Mouse (Mus musculus): Measurements from ENCODE around the gene Noc3l.

Gene Noc3l

GRCm38 (mm10) chr19:38818766-38819426, at the start of gene Noc3l:
Noc3l (minus strand) TSS chr19:38819237.
- DNase-seq (ENCODE audit: low spot score): peak; percentile 94

GRCm38 (mm10) chr19:38862523-38862922, 43.5 kb upstream of the Noc3l start:
- no peak for DNase-seq (ENCODE audit: low spot score)

GRCm38 (mm10) chr19:38858224-38858623, 39.2 kb upstream of the Noc3l start:
- no peak for DNase-seq (ENCODE audit: low spot score)

GRCm38 (mm10) chr19:38846373-38846772, 27.3 kb upstream of the Noc3l start:
- no peak for DNase-seq (ENCODE audit: low spot score)

GRCm38 (mm10) chr19:38844817-38845216, 25.8 kb upstream of the Noc3l start:
- DNase-seq (ENCODE audit: low spot score): no peak

GRCm38 (mm10) chr19:38837171-38837641, 18.2 kb upstream of the Noc3l start:
- DNase-seq (ENCODE audit: low spot score): peak; percentile 67

- peak; percentile 92 for DNase-seq (ENCODE audit: low spot score)
Measured at GRCm38 (mm10) chr19:38836438-38837170, 17.6 kb upstream of the Noc3l start, which contains the start of gene Tbc1d12. Tbc1d12 (plus strand) TSS chr19:38836579.

GRCm38 (mm10) chr19:38836084-38836437, 17.0 kb upstream of the Noc3l start:
- DNase-seq (ENCODE audit: low spot score): no peak

GRCm38 (mm10) chr19:38833224-38833623, 14.2 kb upstream of the Noc3l start:
- no peak for DNase-seq (ENCODE audit: low spot score)

GRCm38 (mm10) chr19:38820186-38820804, 1.3 kb upstream of the Noc3l start:
- DNase-seq (ENCODE audit: low spot score): no peak

GRCm38 (mm10) chr19:38819427-38819802, 378 bp upstream of the Noc3l start:
- no peak for DNase-seq (ENCODE audit: low spot score)

GRCm38 (mm10) chr19:38818191-38818590, 846 bp downstream of the Noc3l start:
- no peak for DNase-seq (ENCODE audit: low spot score)

- DNase-seq (ENCODE audit: low spot score): no peak
Measured at GRCm38 (mm10) chr19:38798801-38799200, 20.2 kb downstream of the Noc3l start.

GRCm38 (mm10) chr19:38798291-38798690, 20.7 kb downstream of the Noc3l start:
- no peak for DNase-seq (ENCODE audit: low spot score)

- DNase-seq (ENCODE audit: low spot score): no peak
Measured at GRCm38 (mm10) chr19:38796546-38796945, 22.5 kb downstream of the Noc3l start.

GRCm38 (mm10) chr19:38793563-38794045, 25.4 kb downstream of the Noc3l start:
- no peak for DNase-seq (ENCODE audit: low spot score)

GRCm38 (mm10) chr19:38787756-38788155, 31.3 kb downstream of the Noc3l start:
- no peak for DNase-seq (ENCODE audit: low spot score)

GRCm38 (mm10) chr19:38783542-38783941, 35.5 kb downstream of the Noc3l start:
- no peak for DNase-seq (ENCODE audit: low spot score)

GRCm38 (mm10) chr19:38778805-38779204, 40.2 kb downstream of the Noc3l start:
- no peak for DNase-seq (ENCODE audit: low spot score)

GRCm38 (mm10) chr19:38775548-38775947, 43.5 kb downstream of the Noc3l start:
- DNase-seq (ENCODE audit: low spot score): peak; percentile 74

GRCm38 (mm10) chr19:38766306-38766705, 52.7 kb downstream of the Noc3l start:
- no peak for DNase-seq (ENCODE audit: low spot score)

- DNase-seq (ENCODE audit: low spot score): no peak
Measured at GRCm38 (mm10) chr19:38760441-38760840, 58.6 kb downstream of the Noc3l start.

All from embryo, embryonic 10.5 days (tissue).